Mouse (Mus musculus) brain, embryonic 14.5 days (tissue): ENCODE data around the gene Slc38a11. TPM values are rescaled to one million over a fixed set of nuclear protein-coding genes. Genes with fewer than 3 reads are reported as not detected.

Source experiments
- DNase-seq: peaks from one replicate; pipeline ENCODE4 v3.0.0-alpha.2; 2011; ENCODE audit warnings: low read depth
- CTCF ChIP-seq: fragments of 200-500 bp; IDR thresholded peaks from 2 replicates; pipeline ENCODE4 v1.5.1; 2012; ENCODE audit warnings: inconsistent platforms, mild to moderate bottlenecking, moderate library complexity, borderline replicate concordance; ENCODE audit not compliant: insufficient read depth, insufficient read length; ENCODE audit errors: extremely low read depth
- POLR2A ChIP-seq: fragments of 200-500 bp; IDR thresholded peaks from 2 replicates; pipeline ENCODE4 v1.6.1; 2012; ENCODE audit warnings: mild to moderate bottlenecking, inconsistent platforms, borderline replicate concordance; ENCODE audit not compliant: poor library complexity, insufficient read depth, insufficient read length, severe bottlenecking; ENCODE audit errors: extremely low read depth
- polyA plus RNA-seq: library from polyadenylated mRNA; depleted of rRNA; stranded (reverse); fragments of >200 nt; gene quantifications from 2 replicates; pipeline ENCODE4 v1.2.3, GENCODE M21; 2012; rRNA removed

Gene Slc38a11
- polyA plus RNA-seq, 1 experiment: 1.1 TPM

DNA sequence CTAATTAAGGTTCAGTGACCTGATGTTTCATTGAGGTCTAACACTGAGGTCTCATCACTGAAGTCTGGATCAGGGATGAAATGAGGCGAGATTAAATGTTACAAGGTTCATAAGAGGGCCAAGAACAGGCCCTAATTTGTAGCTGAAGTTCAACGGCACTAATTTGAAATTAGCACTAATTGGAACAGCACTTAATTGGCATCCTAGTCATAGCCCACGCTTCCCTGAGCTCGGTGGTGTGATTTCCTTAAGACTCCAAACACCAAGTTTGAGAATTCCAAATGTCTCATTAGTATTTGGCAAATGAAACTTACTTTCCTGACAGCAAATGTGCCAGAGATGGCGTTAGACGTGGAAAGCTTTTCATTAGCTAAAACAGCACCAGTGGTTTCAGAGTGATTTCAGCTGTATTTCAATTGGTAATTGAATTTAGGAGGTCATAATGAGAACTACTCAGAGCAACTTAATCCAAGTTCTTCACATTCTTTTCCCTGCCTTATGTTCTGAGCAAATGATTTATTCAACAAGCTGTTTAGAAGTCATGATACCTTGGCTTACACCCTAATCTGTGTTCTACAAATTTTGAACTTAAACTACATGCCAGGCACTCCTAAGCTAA is 88.3 kb downstream of the Slc38a11 start:
- DNase-seq: peak; percentile 95
- no peak for TF ChIP-seq CTCF
- TF ChIP-seq POLR2A: no peak

GRCm38 (mm10) chr2:65273910-65274309 is 89.9 kb downstream of the Slc38a11 start:
- TF ChIP-seq CTCF (no peak), POLR2A (no peak)
- no peak for DNase-seq

DNA sequence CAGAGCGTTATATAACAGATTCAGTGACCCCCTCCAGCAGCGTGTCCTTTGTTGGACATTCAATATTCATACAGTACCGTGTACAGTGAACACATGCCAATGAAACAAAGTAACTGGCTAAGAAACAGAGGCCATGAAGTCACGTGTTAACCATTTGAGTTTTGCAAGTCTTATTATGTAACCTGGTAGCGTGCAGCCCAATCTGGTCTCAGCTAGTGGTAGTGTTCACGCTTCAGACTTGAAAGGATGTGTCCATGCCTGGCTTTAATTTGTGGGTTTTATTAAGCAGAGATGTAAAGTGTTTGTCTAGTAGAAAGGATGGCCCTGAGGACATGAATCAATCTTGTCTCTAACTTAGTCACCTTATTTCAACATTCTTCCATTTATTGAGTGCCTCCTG is 95.1 kb downstream of the Slc38a11 start:
- TF ChIP-seq CTCF: no peak
- no peak for DNase-seq

DNA sequence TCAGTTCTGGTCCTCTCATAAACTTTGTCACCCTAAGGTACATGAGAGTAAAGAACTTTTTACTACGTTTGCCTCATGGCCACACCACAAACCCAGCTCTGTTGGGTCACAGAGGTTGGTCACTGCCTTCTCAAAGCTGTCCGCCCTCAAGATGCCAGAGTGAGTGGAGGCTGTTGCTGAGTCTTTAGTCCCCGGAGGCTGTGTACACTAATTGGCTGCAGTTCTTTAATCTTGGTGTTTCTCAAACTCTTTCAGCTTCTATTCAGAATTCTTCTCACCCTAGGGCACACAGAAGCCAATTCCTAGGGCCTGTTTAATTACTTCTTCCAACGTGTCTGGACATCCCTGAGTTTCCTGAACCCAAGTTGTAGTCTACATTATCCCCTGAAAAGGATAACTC is 96.0 kb downstream of the Slc38a11 start:
- peak; percentile 64 for DNase-seq
- no peak for TF ChIP-seq CTCF
- no peak for TF ChIP-seq POLR2A

DNA sequence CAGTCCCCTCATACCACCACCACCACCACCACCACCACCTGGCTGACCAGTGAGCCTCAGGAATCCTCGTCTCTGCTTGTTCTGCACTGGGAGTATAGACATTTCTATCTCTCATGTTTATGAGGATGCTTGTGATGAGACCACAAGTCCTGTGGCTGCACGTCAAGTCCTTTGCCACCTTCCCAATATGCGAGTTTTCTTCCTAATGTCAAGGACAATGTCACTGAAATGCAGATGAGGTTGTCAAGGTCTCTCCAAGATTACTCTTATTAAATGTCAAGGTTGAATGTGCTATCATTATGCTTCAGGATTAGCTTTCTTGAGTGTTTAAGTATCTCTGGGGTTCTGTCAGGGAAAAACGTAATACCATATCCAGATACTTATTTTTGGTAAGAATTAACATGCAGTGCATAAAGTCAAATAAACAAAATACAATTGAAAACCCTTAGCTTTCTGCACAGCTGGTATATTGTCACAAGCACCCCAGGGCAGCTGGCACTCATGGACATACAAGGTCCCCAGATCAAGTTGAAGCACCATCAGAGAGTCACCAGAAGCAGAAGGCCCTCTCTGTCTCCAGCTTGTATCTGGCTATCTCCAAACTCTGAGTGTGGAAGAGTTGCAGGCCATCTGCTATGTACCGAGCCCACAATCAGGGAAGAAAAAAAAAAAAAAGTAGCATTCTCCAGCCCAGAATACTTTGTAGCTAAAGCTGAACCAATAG is 97.1 kb downstream of the Slc38a11 start:
- DNase-seq: no peak
- no peak for TF ChIP-seq POLR2A
- TF ChIP-seq CTCF: no peak

Other genes with a start within 250 kb of the Slc38a11 start
- 3.1 and 4.4 TPM in 2 replicates for gene Cobll1, start 124.6 kb downstream of the Slc38a11 start, polyA plus RNA-seq
- 49.2 and 55.8 TPM in 2 replicates for gene Scn3a, start 203.6 kb upstream of the Slc38a11 start, polyA plus RNA-seq